Mouse (Mus musculus): ENCODE data around the gene Dip2c.

GRCm38 (mm10) chr13:9239631-9240236 is 36.6 kb upstream of the Dip2c start:
- no peak for TF ChIP-seq TAL1 (conservative IDR thresholded peaks at IDR 0.05; ENCODE audit: low read depth, low read length)
- TF ChIP-seq GATA1 (IDR thresholded peaks at IDR 0.05; ENCODE audit: borderline replicate concordance, low read length) = no peak
- no peak for TF ChIP-seq CTCF (IDR thresholded peaks at IDR 0.05; ENCODE audit: low read depth, low read length)
